Mouse (Mus musculus) intestine, embryonic 16.5 days (tissue): ENCODE data around the gene Tmco3. TPM values are rescaled to one million over a fixed set of nuclear protein-coding genes. Genes with fewer than 3 reads are reported as not detected.

Source experiments
- ATAC-seq: fragments of 200-750 bp; cut with Nextera tagmentation; 2 replicates; pipeline ENCODE4 v1.8.0; 2017; ENCODE audit warnings: moderate TSS enrichment, moderate library complexity
- H3K27ac ChIP-seq: fragments of 300-500 bp; sonication (generic); 2 replicates; pipeline ENCODE4 v1.5.1; 2014; ENCODE audit warnings: mild to moderate bottlenecking, low read length
- H3K27me3 ChIP-seq: fragments of 300-500 bp; sonication (generic); replicated peaks from 2 replicates; pipeline ENCODE4 v1.6.1; 2014; ENCODE audit warnings: low read length, control low read depth, mixed read lengths; ENCODE audit not compliant: control insufficient read depth, insufficient read depth
- H3K36me3 ChIP-seq: fragments of 300-500 bp; sonication (generic); 2 replicates; pipeline ENCODE4 v1.6.1; 2014; ENCODE audit warnings: low read length, control low read depth; ENCODE audit not compliant: control insufficient read depth, insufficient read depth
- H3K4me1 ChIP-seq: fragments of 300-500 bp; sonication (generic); 2 replicates; pipeline ENCODE4 v1.6.1; 2014; ENCODE audit warnings: low read length, control low read depth, mixed read lengths; ENCODE audit not compliant: control insufficient read depth, insufficient read depth
- H3K4me2 ChIP-seq: fragments of 300-500 bp; sonication (generic); 2 replicates; pipeline ENCODE4 v1.6.1; 2014; ENCODE audit warnings: low read depth, low read length, control low read depth
- H3K4me3 ChIP-seq: fragments of 300-500 bp; sonication (generic); 2 replicates; pipeline ENCODE4 v1.5.1; 2014; ENCODE audit warnings: mild to moderate bottlenecking, low read length
- H3K9ac ChIP-seq: fragments of 300-500 bp; sonication (generic); 2 replicates; pipeline ENCODE4 v1.6.1; 2014; ENCODE audit warnings: low read depth, low read length
- H3K9me3 ChIP-seq: fragments of 300-500 bp; sonication (generic); 2 replicates; pipeline ENCODE4 v1.6.1; 2016; ENCODE audit warnings: low read length, control low read depth; ENCODE audit not compliant: control insufficient read depth
- WGBS: fragments of 180-500 bp; shearing (Covaris S2); extraction: QIAGEN DNeasy Blood & Tissue Kit; methylation state at CpG from one replicate; pipeline ENCODE4 v1.1.7; 2014; 5-methylcytosine and 5-hydroxymethylcytosine counted together
- polyA plus RNA-seq: library from polyadenylated mRNA; unstranded; fragments of >200 nt; fragmentation: Nextera tagmentation; extraction: Ambion mirVana; gene quantifications from 2 replicates; pipeline ENCODE4 v1.2.1, GENCODE M21; 2015

Tmco3 gene
- polyA plus RNA-seq, 1 experiment from 2014 or later: 28.0 TPM

- Histone ChIP-seq H3K27me3 (no peaks in the 10 kb centered on the region), H3K27ac (no peak overlapping the region), H3K4me1 (peaks cover 17% of the 10 kb centered on the region), H3K9ac (peak overlapping the region; percentile 43; the same call in 1 of the 2 replicates), H3K4me3 (no peak overlapping the region), H3K4me2 (peak overlapping the region; percentile 72; the same call in 1 of the 2 replicates), H3K9me3 (no peaks in the 10 kb centered on the region), H3K36me3 (peaks cover 2% of the 10 kb centered on the region; the same call in 1 of the 2 replicates)
- WGBS: 62% methylated on average over 3 of the region's 3 CpGs
- 0 out of 2 replicates have a peak, but pooled peaks have one; percentile 1 for ATAC-seq
Observed at GRCm38 (mm10) chr8:13337678-13338077, 49.7 kb downstream of the Tmco3 start.

- peak within 1 kb of the TSS; percentile 96 for H3K9ac ChIP-seq
- H3K9me3 ChIP-seq: no peaks in the 10 kb centered on the region
- H3K4me2 ChIP-seq: peak within 1 kb of the TSS; percentile 72
- peak; percentile 94 for ATAC-seq
- H3K27ac ChIP-seq: peak within 1 kb of the TSS; percentile 77
- H3K27me3 ChIP-seq: no peaks in the 10 kb centered on the region
- peak within 1 kb of the TSS; percentile 87 for H3K4me3 ChIP-seq
- peaks cover 5% of the 10 kb centered on the region; the same call in 1 of the 2 replicates for H3K36me3 ChIP-seq
- H3K4me1 ChIP-seq: peaks cover 17% of the 10 kb centered on the region
- WGBS: under 1% methylated on average over 53 of the region's 72 CpGs
Observed at GRCm38 (mm10) chr8:13338255-13338860, 50.4 kb downstream of the Tmco3 start, which contains the start of gene Tfdp1. Tfdp1 (plus strand) TSS chr8:13338751.

GRCm38 (mm10) chr8:13338901-13339645 is 51.1 kb downstream of the Tmco3 start:
- H3K9ac ChIP-seq: peak overlapping the region; percentile 96
- H3K4me3 ChIP-seq: peak overlapping the region; percentile 87
- peaks cover 8% of the 10 kb centered on the region; the same call in 1 of the 2 replicates for H3K36me3 ChIP-seq
- peaks cover 17% of the 10 kb centered on the region for H3K4me1 ChIP-seq
- H3K27ac ChIP-seq: peak overlapping the region; percentile 77
- peak; percentile 65 for ATAC-seq
- no peaks in the 10 kb centered on the region for H3K27me3 ChIP-seq
- WGBS: 1% methylated on average over 47 of the region's 70 CpGs
- H3K4me2 ChIP-seq: peak overlapping the region; percentile 72
- no peaks in the 10 kb centered on the region for H3K9me3 ChIP-seq

GRCm38 (mm10) chr8:13339646-13339990 is 51.6 kb downstream of the Tmco3 start:
- H3K9ac ChIP-seq: peak overlapping the region; percentile 96
- H3K4me1 ChIP-seq: peaks cover 17% of the 10 kb centered on the region
- WGBS: 2% methylated on average over 11 of the region's 11 CpGs
- no peak for ATAC-seq
- H3K27ac ChIP-seq: no peak overlapping the region
- peak overlapping the region; percentile 72 for H3K4me2 ChIP-seq
- H3K9me3 ChIP-seq: no peaks in the 10 kb centered on the region
- H3K36me3 ChIP-seq: peaks cover 10% of the 10 kb centered on the region; the same call in 1 of the 2 replicates
- peak overlapping the region; percentile 87 for H3K4me3 ChIP-seq
- no peaks in the 10 kb centered on the region for H3K27me3 ChIP-seq

GRCm38 (mm10) chr8:13340650-13341049 is 52.7 kb downstream of the Tmco3 start:
- Histone ChIP-seq H3K9me3 (no peaks in the 10 kb centered on the region), H3K27ac (no peak overlapping the region), H3K27me3 (no peaks in the 10 kb centered on the region), H3K4me1 (peaks cover 17% of the 10 kb centered on the region), H3K36me3 (peaks cover 10% of the 10 kb centered on the region; the same call in 1 of the 2 replicates), H3K4me3 (no peak overlapping the region), H3K9ac (0 out of 2 replicates have a peak overlapping the region, but pooled peaks have one; percentile 96), H3K4me2 (no peak overlapping the region)
- WGBS: 90% methylated on average over 8 of the region's 8 CpGs
- no peak for ATAC-seq

- ATAC-seq: no peak
- Histone ChIP-seq H3K4me1 (peaks cover 17% of the 10 kb centered on the region), H3K36me3 (peaks cover 10% of the 10 kb centered on the region; the same call in 1 of the 2 replicates), H3K4me2 (no peak overlapping the region), H3K27ac (no peak overlapping the region), H3K27me3 (no peaks in the 10 kb centered on the region), H3K9me3 (no peaks in the 10 kb centered on the region), H3K4me3 (no peak overlapping the region), H3K9ac (no peak overlapping the region)
- WGBS: 73% methylated on average over 2 of the region's 2 CpGs
Observed at GRCm38 (mm10) chr8:13342340-13342739, 54.4 kb downstream of the Tmco3 start.

GRCm38 (mm10) chr8:13343134-13343533 is 55.1 kb downstream of the Tmco3 start:
- no peaks in the 10 kb centered on the region for H3K27me3 ChIP-seq
- no peak overlapping the region for H3K4me2 ChIP-seq
- H3K4me3 ChIP-seq: no peak overlapping the region
- peaks cover 15% of the 10 kb centered on the region; the same call in 1 of the 2 replicates for H3K36me3 ChIP-seq
- no peak overlapping the region for H3K27ac ChIP-seq
- 91% methylated on average over 4 of the region's 4 CpGs for WGBS
- no peak overlapping the region for H3K9ac ChIP-seq
- H3K4me1 ChIP-seq: peaks cover 11% of the 10 kb centered on the region
- H3K9me3 ChIP-seq: no peaks in the 10 kb centered on the region
- no peak for ATAC-seq

- ATAC-seq: no peak
- H3K4me3 ChIP-seq: no peak overlapping the region
- WGBS: 87% methylated on average over 7 of the region's 7 CpGs
- no peaks in the 10 kb centered on the region for H3K9me3 ChIP-seq
- no peak overlapping the region for H3K9ac ChIP-seq
- no peaks in the 10 kb centered on the region for H3K27me3 ChIP-seq
- H3K36me3 ChIP-seq: peaks cover 9% of the 10 kb centered on the region
- H3K4me2 ChIP-seq: no peak overlapping the region
- H3K4me1 ChIP-seq: peaks cover 7% of the 10 kb centered on the region
- H3K27ac ChIP-seq: no peak overlapping the region
Observed at GRCm38 (mm10) chr8:13350052-13350451, 62.1 kb downstream of the Tmco3 start.

- H3K36me3 ChIP-seq: peaks cover 11% of the 10 kb centered on the region
- H3K27ac ChIP-seq: no peak overlapping the region
- no peak for ATAC-seq
- no peak overlapping the region for H3K4me2 ChIP-seq
- no peaks in the 10 kb centered on the region for H3K27me3 ChIP-seq
- H3K4me1 ChIP-seq: peaks cover 7% of the 10 kb centered on the region
- WGBS: 77% methylated on average over 5 of the region's 5 CpGs
- H3K4me3 ChIP-seq: no peak overlapping the region
- H3K9me3 ChIP-seq: no peaks in the 10 kb centered on the region
- no peak overlapping the region for H3K9ac ChIP-seq
Observed at GRCm38 (mm10) chr8:13351593-13351992, 63.6 kb downstream of the Tmco3 start.
